Mouse (Mus musculus) mouse trophoblast stem cell (cell line): ENCODE results near the gene Gm44965.
"Not testable (repeated sequence)": the region's sequence is repeated elsewhere in the genome, so short reads cannot be mapped to it uniquely, and the experiment has no call there.

ENCODE experiments used
- in situ Hi-C, 2 experiments: fragments of 300-500 bp; cut with MseI, MboI; formaldehyde crosslinking; loops; 2 replicates in 1 of 2; 3 replicates in 1 of 2; pipeline ENCODE4 v1.15.1; 2025

Gm44965 gene

GRCm38 (mm10) chr6:48579215-48579648, 14.5 kb upstream of the Gm44965 start:
- in situ Hi-C loops = no loop called here

DNA sequence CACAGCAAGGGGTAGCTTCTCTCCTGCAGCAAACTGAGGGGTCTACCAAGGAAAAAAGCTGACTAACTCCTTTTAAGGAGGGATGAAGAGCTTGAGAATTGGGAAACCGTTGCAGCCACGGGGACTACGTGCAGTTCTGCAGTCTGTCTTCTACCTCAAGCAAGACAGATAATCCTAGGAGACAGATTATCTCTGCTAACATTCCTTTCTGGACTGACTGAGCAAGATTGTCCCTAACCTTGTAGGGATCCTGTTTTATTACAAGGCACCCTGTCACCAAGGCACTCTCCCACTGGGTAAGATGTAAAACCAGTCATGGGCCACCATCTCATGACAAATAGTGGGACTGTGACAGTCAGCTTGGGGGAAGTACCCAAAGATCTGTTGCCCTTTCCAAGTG, 12.5 kb upstream of the Gm44965 start:
- in situ Hi-C loops = no loop called here

DNA sequence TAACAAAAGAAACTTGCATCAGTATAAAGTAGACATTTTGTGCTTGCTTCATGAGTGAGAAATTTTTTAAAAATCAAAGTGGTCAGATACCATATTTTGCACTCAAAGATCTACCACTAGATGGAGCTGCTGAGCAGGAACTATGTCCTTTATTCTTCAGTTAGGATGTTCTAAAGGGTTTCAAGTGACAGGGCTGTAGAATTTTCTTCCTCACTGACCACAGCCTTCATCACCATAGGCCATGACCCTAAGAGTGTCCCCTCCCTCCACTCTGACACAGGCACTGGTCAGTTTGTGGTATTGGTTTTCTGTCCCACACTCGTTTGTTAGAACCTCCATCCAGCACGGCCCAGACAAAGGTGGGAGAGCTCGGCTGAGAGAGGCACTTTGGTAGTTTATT, 11.7 kb upstream of the Gm44965 start:
- in situ Hi-C loops = no loop called here

- in situ Hi-C loops = no loop called here
Observed at GRCm38 (mm10) chr6:48589194-48589750, 4.5 kb upstream of the Gm44965 start, which contains the start of gene Gm45021. Gene Gm45021, plus strand, starts transcription at chr6:48589610.

DNA sequence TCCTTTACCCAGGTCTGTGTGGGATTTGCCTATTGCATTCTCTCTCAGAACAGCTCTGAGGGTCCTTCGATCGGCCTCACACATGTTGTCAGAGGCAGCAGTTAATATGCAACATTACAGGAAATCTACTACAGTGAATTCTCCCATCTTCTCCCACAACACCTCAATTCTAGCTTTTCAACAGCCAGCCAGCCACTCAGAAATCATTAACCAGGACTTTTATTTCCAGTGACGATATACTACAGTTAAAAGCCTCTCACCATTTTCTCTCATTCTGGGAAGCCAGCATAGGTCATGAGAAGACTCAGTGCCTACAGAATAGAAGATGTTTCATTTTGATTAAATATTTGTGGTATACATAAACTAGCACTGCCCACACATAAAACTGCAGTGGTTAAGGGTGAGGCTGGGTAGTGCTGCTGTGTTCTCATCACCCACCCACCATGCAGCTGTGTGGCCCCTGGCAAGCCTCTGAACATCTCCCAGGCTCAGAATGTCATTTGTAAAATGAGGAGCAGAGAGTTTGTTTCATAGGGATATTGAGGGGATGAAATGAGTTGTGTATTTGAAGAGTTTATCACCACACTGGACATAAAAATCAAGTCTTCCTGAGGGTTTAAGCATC, 2.4 kb upstream of the Gm44965 start:
- in situ Hi-C loops = no loop called here

DNA sequence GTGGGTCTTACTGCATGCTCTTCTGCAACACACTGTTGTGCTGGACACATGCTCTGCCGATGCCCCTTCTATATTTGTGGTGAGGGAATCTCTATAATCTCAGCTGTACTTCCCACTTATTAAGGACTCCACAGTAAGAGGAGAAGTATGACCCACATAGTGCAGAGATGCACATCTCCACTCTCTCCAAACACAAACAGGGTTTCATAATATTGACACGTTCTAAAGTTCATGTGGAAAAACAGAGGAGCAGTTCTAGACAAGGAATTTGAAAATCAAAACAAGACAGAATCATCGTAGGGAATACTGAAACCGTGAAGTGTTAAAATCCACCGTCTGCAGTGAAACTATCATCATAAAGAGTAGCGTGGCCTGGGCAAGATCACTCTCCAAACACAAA, 1.9 kb upstream of the Gm44965 start:
- in situ Hi-C loops = no loop called here

DNA sequence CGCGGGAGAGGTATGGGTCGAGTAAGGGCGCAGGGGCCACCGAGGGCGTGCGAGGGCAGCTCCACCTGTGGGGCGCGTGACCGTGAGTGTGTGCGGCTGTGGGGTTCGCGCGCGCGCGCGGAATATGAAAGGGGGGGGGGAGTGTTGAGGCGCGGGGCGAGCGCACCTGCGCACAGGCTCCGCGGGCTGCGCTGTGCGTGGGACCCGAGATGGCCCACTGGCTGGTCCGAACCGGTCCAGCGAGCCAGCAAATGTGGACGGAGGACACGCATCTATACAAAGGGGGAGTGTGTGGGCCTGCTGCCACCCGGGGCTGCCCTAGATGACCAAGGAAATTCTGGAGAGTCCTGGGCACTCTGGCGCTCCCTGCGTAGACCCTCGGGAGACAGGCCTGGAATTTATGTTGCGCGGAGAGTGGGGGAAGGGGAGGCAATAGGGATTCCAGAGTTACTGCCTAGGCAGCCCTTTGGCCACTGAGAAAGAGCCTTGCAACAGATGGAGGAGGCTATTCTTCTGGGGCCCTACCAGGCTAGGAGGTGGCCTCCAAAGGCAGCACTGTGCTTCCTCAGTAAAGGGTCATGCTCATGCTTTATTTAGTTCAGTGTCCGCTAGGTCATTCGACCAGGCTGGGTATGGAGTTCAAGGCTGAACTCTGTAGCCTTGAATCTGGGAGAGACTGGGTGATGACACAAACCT, 450 bp downstream of the Gm44965 start:
- in situ Hi-C loops = no loop called here

- in situ Hi-C loops = no loop called here
Observed at GRCm38 (mm10) chr6:48595278-48595677, 1.5 kb downstream of the Gm44965 start.

- in situ Hi-C loops = no loop called here
Observed at GRCm38 (mm10) chr6:48596545-48597232, 2.9 kb downstream of the Gm44965 start.

- in situ Hi-C loops = no loop called here
Observed at GRCm38 (mm10) chr6:48597233-48597625, 3.5 kb downstream of the Gm44965 start.

DNA sequence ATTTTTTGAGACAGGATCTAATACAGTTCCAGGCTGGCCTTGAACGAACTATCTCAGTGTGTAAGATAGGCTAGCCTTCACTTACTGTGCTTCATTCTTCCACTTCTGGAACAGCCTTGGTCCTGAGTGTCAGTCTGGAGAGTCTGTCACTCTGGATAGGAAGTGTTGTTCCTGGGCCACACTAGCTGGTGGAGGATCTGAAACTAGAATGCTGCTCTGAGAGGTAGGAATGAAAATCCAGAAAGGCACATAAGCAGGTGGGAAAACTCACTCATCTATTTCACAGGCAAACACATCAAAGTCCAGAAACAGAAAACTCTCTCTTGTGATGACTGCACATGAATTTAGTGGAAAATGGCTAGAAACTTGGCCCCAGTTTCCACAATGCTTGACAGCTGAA, 6.9 kb downstream of the Gm44965 start:
- in situ Hi-C loops = no loop called here

GRCm38 (mm10) chr6:48601271-48602079, 7.7 kb downstream of the Gm44965 start, which contains the start of gene Zfp775:
Gene Zfp775, plus strand, starts transcription at chr6:48602063.
- in situ Hi-C loops = no loop called here

- in situ Hi-C loops = no loop called here
Observed at GRCm38 (mm10) chr6:48602080-48602741, 8.5 kb downstream of the Gm44965 start.

DNA sequence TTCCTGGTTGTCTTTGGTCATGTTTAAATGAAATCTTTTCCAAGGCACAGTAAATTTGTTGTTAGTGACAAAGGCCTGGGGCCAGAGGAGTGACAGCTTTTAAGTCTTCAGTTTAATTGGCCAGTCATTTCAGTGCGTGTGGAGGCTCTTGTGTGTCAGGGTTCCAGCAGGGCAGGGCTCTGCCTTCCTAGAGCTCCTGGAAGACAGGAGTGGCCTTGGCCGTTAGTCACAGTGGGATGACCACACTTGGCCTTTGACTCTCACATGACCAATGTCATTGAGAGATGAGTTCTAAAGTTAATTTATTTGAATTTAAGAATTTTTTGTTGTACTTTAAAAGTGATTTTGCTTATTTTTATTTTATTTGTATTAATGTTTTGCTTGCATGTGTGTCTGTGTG, 14.4 kb downstream of the Gm44965 start:
- in situ Hi-C loops = no loop called here

- in situ Hi-C loops = no loop called here
Observed at GRCm38 (mm10) chr6:48609512-48609911, 15.8 kb downstream of the Gm44965 start.

- in situ Hi-C loops = no loop called here
Observed at GRCm38 (mm10) chr6:48610657-48611056, 16.9 kb downstream of the Gm44965 start.

DNA sequence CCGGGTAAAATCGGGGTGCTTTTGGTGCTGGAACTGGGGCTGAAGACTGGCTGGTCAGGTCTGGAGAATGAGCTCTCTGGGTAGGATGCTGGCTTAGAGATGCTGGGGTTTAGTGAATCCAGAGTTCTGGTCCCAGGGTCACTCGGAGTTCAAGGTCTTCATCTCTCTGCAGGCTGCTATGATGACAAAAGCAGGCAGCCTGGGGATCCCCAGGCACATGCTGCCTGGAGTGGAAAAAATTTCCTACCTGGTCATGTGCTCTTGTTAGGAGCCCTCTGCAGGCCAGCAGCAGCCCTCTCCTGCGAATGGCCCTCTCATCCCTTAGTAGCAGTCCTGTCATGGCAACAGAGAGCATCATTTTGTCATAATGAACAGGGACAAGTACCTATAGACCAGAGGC, 19.7 kb downstream of the Gm44965 start:
- in situ Hi-C loops = no loop called here

GRCm38 (mm10) chr6:48614756-48615155, 21.0 kb downstream of the Gm44965 start:
- in situ Hi-C loops = no loop called here

- in situ Hi-C loops = no loop called here
Observed at GRCm38 (mm10) chr6:48620031-48620430, 26.3 kb downstream of the Gm44965 start.

DNA sequence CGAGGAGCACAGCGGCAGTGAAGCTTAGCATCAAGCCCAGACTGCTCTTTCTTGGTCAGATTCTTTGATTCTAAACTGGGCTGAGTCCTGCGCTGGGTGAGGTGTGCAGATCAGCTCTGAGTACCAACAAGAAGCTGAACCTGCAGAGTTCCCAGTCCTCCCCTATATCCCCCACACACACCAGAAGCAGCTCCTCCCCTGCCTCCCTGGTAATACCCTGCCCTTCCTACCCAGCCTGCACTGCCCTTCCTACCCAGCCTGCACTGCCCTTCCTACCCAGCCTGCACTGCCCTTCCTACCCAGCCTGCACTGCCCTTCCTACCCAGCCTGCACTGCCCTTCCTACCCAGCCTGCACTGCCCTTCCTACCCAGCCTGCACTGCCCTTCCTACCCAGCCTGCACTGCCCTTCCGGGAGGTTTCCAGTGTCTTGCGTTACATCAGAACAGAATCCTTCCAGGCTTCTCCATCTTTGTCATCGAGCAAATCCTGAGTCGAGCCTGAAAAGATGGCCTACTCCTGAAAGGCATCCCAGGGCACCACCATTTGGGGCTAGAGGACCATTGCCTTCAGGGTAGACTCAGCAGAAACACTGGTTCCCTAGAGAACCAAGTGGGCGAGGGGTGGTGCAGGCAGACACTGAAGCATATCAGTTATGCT, 28.6 kb downstream of the Gm44965 start:
- in situ Hi-C loops = not testable (repeated sequence)

GRCm38 (mm10) chr6:48623460-48623859, 29.7 kb downstream of the Gm44965 start:
- in situ Hi-C loops = no loop called here
